ENCODE assay signal across 13 mouse cellular contexts in genomic region chr3:119333335-119334305, GRCm38 (mm10).
DNase-seq lines count a peak whose midpoint lies in the region; ATAC-seq and TF ChIP-seq lines count a peak whose summit lies in the region.
"Had no signal": no experiment of that assay in that cellular context is flagged by ENCODE, and none has a peak within 500 bp of the region (broad histone marks: within the 10 kb centered on the region; RNA-seq: fewer than 3 reads in every experiment).

No protein-coding gene starts in this region.

- 24% methylated on average over 7 of the region's 7 CpGs for WGBS in hindbrain, postnatal 0 days
- 20% methylated on average over 7 of the region's 7 CpGs for WGBS in hindbrain, embryonic 16.5 days
- 8% methylated on average over 7 of the region's 7 CpGs for WGBS in forebrain, embryonic 15.5 days

- H3K27ac ChIP-seq in hindbrain, postnatal 0 days, result no peak overlapping the region
- H3K27ac ChIP-seq in hindbrain, embryonic 16.5 days (ENCODE audit: low read depth, low read length), result no peak overlapping the region
- H3K27ac ChIP-seq in forebrain, embryonic 15.5 days (replicated peaks), result 0 out of 2 replicates have a peak overlapping the region, but pooled peaks have one; percentile 5
- H3K27ac ChIP-seq: limb, embryonic 15.5 days had no signal

- H3K9me3 ChIP-seq in hindbrain, postnatal 0 days (ENCODE audit: low read length), result no peaks in the 10 kb centered on the region
- no peaks in the 10 kb centered on the region for H3K9me3 ChIP-seq in hindbrain, embryonic 16.5 days (ENCODE audit: control insufficient read depth, low read length)
- H3K9me3 ChIP-seq in forebrain, embryonic 15.5 days, result no peaks in the 10 kb centered on the region
- H3K9me3 ChIP-seq: limb, embryonic 15.5 days had no signal

- H3K4me1 ChIP-seq in hindbrain, postnatal 0 days (ENCODE audit: insufficient read depth, low read length), result peaks cover 7% of the 10 kb centered on the region
- H3K4me1 ChIP-seq in hindbrain, embryonic 16.5 days (ENCODE audit: control insufficient read depth, insufficient read depth, low read depth, low read length), result no peaks in the 10 kb centered on the region
- H3K4me1 ChIP-seq in forebrain, embryonic 15.5 days, result peaks cover 9% of the 10 kb centered on the region
- H3K4me1 ChIP-seq: limb, embryonic 15.5 days had no signal

- no peaks in the 10 kb centered on the region for H3K27me3 ChIP-seq in hindbrain, postnatal 0 days (ENCODE audit: insufficient read depth, low read length)
- no peaks in the 10 kb centered on the region for H3K27me3 ChIP-seq in hindbrain, embryonic 16.5 days (replicated peaks; ENCODE audit: control insufficient read depth, insufficient read depth, low read length)
- H3K27me3 ChIP-seq in forebrain, embryonic 15.5 days, result no peaks in the 10 kb centered on the region
- H3K27me3 ChIP-seq: limb, embryonic 15.5 days had no signal

- H3K36me3 ChIP-seq in hindbrain, postnatal 0 days (ENCODE audit: insufficient read depth, low read length), result no peaks in the 10 kb centered on the region
- no peaks in the 10 kb centered on the region for H3K36me3 ChIP-seq in hindbrain, embryonic 16.5 days (ENCODE audit: control insufficient read depth, insufficient read depth, low read length)
- H3K36me3 ChIP-seq in forebrain, embryonic 15.5 days, result no peaks in the 10 kb centered on the region
- H3K36me3 ChIP-seq: limb, embryonic 15.5 days had no signal

- H3K4me3 ChIP-seq in hindbrain, postnatal 0 days (ENCODE audit: low read length), result no peak overlapping the region
- H3K4me3 ChIP-seq in hindbrain, embryonic 16.5 days (ENCODE audit: low read length), result no peak overlapping the region
- no peak overlapping the region for H3K4me3 ChIP-seq in forebrain, embryonic 15.5 days
- H3K4me3 ChIP-seq: erythroblast, embryonic 14.5 days; limb, embryonic 15.5 days had no signal

- peak; percentile 40 for DNase-seq in hindbrain, postnatal 0 days (ENCODE audit: low spot score)
- DNase-seq in brain, embryonic 18.5 days (ENCODE audit: low read depth, low spot score), result peak; percentile 4
- DNase-seq in retina, embryonic 14.5 days (ENCODE audit: low spot score), result peak; percentile 2
- DNase-seq in urinary bladder, adult 18-20 months (ENCODE audit: low spot score in 2 of 2), result no peak
- DNase-seq in thymus, postnatal 0 days (ENCODE audit: low spot score), result no peak
- DNase-seq: cerebellum, adult 18-20 months; kidney, postnatal 10 days; spleen, adult 18-20 months; thymus, postnatal 14 days had no signal

- H3K4me2 ChIP-seq in hindbrain, postnatal 0 days (ENCODE audit: low read depth, low read length), result no peak overlapping the region
- no peak overlapping the region for H3K4me2 ChIP-seq in hindbrain, embryonic 16.5 days (ENCODE audit: low read length)
- no peak overlapping the region for H3K4me2 ChIP-seq in forebrain, embryonic 15.5 days (replicated peaks)
- H3K4me2 ChIP-seq: limb, embryonic 15.5 days had no signal

- ATAC-seq in hindbrain, postnatal 0 days, result no peak
- no peak for ATAC-seq in hindbrain, embryonic 16.5 days
- ATAC-seq in forebrain, embryonic 15.5 days (replicated peaks), result peak; percentile 70

- TF ChIP-seq CTCF in hindbrain, postnatal 0 days (IDR thresholded peaks at IDR 0.05; ENCODE audit: low read depth), result no peak

- no peak overlapping the region for H3K9ac ChIP-seq in hindbrain, postnatal 0 days (replicated peaks; ENCODE audit: low read length)
- H3K9ac ChIP-seq in hindbrain, embryonic 16.5 days (ENCODE audit: low read depth, low read length), result no peak overlapping the region
- H3K9ac ChIP-seq in forebrain, embryonic 15.5 days (replicated peaks), result no peak overlapping the region
- H3K9ac ChIP-seq: limb, embryonic 15.5 days had no signal

Comparison
In these comparisons a context has a peak if more than half of its experiments do, and no peak if none do; other contexts are left out.
1. DNase-seq: peak in hindbrain, postnatal 0 days (single experiment), brain, embryonic 18.5 days (single experiment) and retina, embryonic 14.5 days (single experiment); none in urinary bladder, adult 18-20 months (0 of 2) and thymus, postnatal 0 days (single experiment).